Mouse (Mus musculus) heart, adult 8-10 months (tissue): ENCODE data around the gene Rhbdl1. TPM values are rescaled to one million over a fixed set of nuclear protein-coding genes. Genes with fewer than 3 reads are reported as not detected.

ENCODE experiments used
- DNase-seq: peaks from one replicate; pipeline ENCODE4 v3.0.0; 2022; ENCODE audit warnings: low spot score
- total RNA-seq, 4 experiments: library from RNA; stranded (reverse); gene quantifications; 2 replicates each; pipeline ENCODE4 v1.2.4; 2022

Rhbdl1 gene
- total RNA-seq, 4 experiments from 2014 or later = 0.97 to 5.1 (median 1.6) TPM

GRCm38 (mm10) chr17:25840519-25840918, 3.4 kb upstream of the Rhbdl1 start:
- no peak for DNase-seq

GRCm38 (mm10) chr17:25839455-25840235, 2.5 kb upstream of the Rhbdl1 start:
- no peak for DNase-seq

GRCm38 (mm10) chr17:25838904-25839303, 1.8 kb upstream of the Rhbdl1 start:
- no peak for DNase-seq

DNA sequence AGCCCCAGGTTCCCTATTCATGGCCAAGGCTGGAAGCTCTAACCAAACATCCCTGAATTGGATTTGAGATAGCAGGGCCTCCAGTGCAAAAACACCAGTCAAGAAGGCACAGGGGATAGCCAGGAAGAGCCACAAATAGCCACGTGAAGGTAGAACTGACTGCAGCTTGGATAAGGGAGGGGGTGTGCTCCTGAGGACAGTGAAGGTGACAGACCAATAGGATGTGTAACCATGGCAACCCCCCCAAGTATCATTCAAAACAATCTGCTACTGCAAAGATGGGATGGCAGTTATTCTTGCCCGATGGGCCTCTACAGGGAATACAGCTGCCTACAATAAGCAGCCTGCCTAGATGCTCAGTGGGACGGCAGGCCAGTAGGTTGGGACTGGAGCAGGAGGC, 438 bp upstream of the Rhbdl1 start:
- DNase-seq = no peak

- no peak for DNase-seq
Observed at GRCm38 (mm10) chr17:25836397-25837075, 559 bp downstream of the Rhbdl1 start.

DNA sequence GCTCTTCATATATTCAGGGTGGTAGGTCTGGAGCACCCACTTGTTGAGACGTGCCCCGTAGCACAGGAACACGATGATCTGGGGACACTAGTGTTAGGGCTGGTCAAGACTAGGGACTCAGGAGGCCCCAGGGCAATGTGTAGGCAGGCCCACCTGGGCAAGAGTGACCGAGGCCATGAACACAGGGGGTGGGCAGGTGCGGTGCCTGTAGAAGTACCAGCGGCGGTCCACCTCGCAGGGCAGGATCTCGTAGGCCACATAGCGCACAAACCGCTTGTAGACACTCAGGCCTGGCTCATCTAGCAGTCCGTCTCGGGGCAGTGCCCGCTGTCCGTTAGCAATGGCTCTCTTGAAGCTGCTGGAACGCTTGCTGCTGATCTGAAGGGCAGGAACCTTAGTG, 1.3 kb downstream of the Rhbdl1 start:
- DNase-seq = no peak

GRCm38 (mm10) chr17:25835301-25835700, 1.8 kb downstream of the Rhbdl1 start:
- no peak for DNase-seq

DNA sequence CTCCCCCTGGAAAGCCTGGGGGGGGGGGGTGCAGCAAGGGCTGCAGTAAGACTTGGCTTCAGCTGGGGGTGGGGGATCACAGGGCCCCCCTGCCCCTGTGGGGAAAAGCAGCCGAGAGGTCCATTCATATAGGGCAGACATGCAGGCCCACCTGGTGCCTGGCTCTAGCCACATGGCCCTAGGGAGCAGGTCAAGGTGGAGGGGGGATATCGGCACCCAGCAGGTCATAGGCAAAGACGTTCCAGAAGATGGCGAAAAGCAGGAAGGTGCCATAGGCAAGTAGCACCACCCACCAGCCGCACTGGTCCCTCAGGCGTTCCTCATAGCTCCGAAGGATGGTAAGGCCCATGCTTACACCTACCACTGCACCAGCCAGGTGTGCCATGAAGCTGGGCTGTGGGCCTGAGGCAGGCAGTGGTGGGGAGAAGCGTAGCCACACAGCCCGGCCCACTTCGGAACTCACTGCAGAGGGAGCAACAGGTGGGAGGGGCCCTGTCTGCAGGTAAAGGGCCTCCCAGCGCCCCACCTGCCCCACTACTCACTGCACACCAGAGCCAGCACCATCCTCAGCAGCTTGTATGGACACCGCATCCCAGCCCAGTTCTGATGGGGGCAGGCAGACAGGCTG, 2.4 kb downstream of the Rhbdl1 start:
- no peak for DNase-seq

GRCm38 (mm10) chr17:25833961-25834594, 3.0 kb downstream of the Rhbdl1 start:
- DNase-seq = no peak

DNA sequence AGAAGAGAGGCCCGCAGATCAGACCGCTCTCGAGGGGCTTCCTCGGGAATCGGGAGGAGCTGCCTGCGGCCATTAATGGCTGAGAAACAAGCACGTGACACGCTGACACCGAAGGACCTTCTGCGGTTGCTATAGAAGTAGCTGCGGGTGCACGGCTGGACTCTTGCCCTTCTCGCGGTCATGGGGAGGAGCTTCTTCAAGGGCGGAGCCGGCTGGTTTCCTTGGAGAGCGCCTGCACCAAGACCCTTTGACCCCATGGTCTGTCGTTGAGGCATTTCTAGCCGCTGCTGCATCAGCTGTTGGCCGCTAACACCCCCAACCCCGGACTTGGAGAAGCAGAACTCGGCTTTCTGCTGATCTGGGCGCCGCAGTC, 3.8 kb downstream of the Rhbdl1 start, which contains the start of gene Stub1:
Stub1 (minus strand) TSS at position 114 of the 373 bp plus-strand sequence.
- DNase-seq = peak; percentile 92

DNA sequence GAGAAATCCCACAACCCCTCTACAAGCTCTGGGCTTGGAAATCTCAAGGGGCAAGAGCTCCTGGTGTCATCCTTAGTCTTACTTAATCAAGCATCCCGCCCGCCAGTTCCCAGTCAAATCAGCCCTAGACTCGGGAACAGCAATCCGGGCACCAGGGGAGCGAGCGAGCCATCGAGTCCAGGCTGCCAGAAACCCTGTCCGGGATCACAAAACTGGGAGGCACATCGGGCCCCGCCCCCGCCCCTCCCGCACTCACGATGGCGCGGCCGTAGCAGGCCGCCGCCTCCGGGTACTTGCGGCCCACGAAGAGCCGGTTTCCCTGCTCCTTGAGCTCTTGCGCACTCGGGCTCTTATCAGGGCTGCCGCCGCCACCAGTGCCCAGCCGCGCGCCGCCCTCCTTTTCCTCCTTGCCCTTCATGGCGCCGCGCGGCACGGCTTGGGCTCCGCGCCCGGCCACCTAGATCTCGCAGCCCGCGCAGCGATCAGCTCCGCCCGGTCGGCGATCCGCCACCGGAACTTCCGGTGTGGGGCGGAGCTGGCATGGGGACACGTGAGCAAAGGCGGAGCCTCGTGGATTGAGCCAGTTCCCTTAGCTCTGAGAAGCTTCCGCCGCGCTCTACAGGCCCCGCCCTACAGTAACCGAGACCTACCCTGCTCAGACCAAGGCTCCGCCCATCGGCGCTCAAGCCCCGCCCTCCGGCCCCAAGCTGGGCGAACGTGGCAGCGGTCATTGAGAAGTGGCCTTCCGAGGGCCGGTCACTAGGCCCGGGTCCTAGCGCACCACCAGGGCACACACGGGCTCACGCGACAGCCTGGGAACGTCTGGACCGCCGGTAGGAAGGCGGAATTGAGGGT, 4.4 kb downstream of the Rhbdl1 start:
- DNase-seq = peak; percentile 99

- no peak for DNase-seq
Observed at GRCm38 (mm10) chr17:25831451-25832281, 5.4 kb downstream of the Rhbdl1 start.

DNA sequence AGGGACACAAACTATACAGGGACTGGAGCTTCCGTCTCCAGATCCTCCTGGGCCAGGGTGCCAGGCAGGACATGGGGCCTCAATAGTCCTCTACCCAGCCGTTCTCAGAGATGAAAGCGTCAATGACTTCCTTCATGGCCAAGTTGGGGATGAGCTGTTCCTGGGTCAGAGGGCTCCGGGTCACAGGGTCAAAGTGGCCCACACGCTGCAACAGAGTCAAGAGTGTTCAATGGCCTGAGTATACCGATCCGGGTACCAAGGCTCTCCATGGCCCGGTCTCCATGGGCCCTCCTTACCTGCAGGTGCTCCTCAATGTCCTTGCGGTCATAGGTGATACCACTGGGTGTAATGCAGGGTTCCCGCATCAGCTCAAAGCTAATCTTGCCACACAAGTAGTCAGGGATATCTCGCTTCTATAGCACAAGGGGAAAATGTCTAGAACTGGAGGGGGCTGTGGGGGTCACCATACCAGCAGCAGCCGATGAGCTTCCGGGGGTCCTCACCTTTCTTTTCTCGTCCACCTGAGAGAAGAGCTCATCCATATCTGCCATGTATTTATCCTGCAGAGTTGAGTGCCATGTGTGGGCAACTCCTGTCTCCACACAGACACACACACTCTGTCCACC, 6.2 kb downstream of the Rhbdl1 start:
- DNase-seq = no peak

GRCm38 (mm10) chr17:25830200-25830753, 6.8 kb downstream of the Rhbdl1 start:
- no peak for DNase-seq

GRCm38 (mm10) chr17:25829558-25830017, 7.5 kb downstream of the Rhbdl1 start:
- no peak for DNase-seq

DNA sequence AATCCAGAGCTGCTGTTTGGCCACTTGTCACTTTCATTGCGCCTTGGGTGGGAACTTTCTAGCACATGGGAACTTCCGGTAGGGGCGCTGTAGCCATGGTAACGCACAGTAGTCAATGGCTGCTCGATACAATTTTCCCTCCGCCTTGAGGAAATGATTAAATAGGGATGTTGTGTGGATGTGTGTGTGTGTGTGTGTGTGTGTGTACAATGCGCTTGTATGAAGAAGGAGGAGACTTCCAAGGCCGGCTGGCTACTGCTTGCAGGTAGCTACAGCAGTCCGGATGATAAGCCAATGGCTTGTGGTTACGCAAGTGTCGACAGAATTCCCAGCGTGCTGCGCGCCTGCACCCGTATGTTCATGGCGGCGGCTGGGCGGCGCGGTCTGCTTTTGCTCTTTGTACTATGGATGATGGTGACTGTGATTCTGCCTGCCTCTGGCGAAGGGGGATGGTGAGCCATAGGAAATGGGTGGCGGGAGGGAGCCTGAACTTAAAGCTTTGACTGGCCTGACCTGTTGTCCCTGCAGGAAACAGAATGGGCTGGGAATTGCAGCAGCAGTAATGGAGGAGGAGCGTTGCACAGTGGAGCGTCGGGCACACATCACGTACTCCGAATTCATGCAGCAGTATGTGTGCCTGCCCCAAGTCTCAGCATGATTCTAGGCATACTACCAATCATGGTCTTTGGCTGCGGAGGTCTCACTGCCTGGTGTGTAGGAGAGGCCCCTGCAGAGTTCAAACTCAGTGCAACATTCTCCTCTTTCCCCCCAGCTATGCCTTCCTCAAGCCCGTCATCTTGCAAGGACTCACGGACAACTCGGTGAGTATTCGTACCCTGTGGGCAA, 8.2 kb downstream of the Rhbdl1 start, which contains the start of gene Jmjd8:
Jmjd8 (plus strand) TSS at position 156 of the 846 bp plus-strand sequence.
- DNase-seq = peak; percentile 76

GRCm38 (mm10) chr17:25828223-25828594, 8.9 kb downstream of the Rhbdl1 start:
- DNase-seq = no peak

DNA sequence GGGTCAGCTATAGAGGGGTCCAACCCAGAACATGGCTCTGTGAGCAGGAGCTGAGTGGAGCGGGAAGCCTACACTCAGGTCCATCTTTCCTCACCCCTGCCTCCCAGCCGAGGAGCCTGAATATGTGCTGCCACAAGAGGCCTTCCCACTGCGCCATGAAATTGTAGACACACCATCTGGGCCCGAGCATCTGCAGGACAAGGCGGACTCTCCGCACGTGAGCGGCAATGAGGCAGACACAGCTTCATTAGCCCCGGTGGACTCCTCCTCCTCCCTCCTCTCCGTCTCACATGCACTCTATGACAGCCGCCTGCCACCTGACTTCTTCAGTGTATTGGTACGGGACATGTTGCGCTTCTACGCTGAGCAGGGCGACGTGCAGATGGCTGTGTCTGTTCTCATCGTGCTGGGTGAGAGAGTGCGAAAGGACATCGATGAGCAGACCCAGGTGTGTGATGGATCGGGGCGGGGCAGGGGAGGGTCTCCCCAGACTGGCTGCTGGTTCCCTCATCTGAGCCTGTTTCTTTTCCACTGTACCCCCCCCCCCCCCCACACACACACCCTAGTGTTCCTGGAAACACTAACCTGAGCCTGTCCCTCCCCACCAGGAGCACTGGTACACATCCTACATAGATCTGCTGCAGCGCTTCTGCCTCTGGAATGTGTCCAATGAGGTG, 9.4 kb downstream of the Rhbdl1 start:
- DNase-seq = no peak
